Mouse (Mus musculus) CH12.LX (cell line): ENCODE measurements at regions not wholly inside any gene's neighbourhood (a gene's known extent, or its start where the extent isn't known, plus 50 kb on each side); places are given as distances from the start of the nearest gene placed in this dataset.

ENCODE experiments used
- DNase-seq: peaks from one replicate; pipeline ENCODE4 v3.0.0-alpha.2; 2013; ENCODE audit errors: extremely low read depth
- H3K27ac ChIP-seq: 2 replicates; pipeline ENCODE4 v1.5.1; 2012; ENCODE audit warnings: low read depth, mild to moderate bottlenecking, control low read depth, moderate library complexity; ENCODE audit not compliant: insufficient read depth
- H3K27me3 ChIP-seq: replicated peaks from 2 replicates; pipeline ENCODE3; 2012; ENCODE audit warnings: inconsistent platforms
- H3K36me3 ChIP-seq, 2 experiments: replicated peaks in 1 of 2; 2 replicates each; pipeline versions ENCODE3 to v1.6.1; 2012; ENCODE audit warnings: inconsistent platforms in 1 of 2, low read length in 1 of 2, mild to moderate bottlenecking in 1 of 2, mixed read lengths in 1 of 2, moderate library complexity in 1 of 2; ENCODE audit not compliant: control insufficient read depth in 1 of 2, insufficient read depth in 1 of 2
- H3K4me1 ChIP-seq, 2 experiments: 2 replicates each; pipeline ENCODE4 v1.6.1; 2012; ENCODE audit warnings: inconsistent platforms in 1 of 2, moderate library complexity in 1 of 2; ENCODE audit not compliant: insufficient read depth in 2 of 2, control insufficient read depth in 1 of 2
- H3K4me2 ChIP-seq: 2 replicates; pipeline ENCODE4 v1.6.1; 2012; ENCODE audit warnings: low read depth, mild to moderate bottlenecking, control low read depth; ENCODE audit not compliant: poor library complexity, insufficient read depth, severe bottlenecking
- H3K4me3 ChIP-seq, 3 experiments: fragments of 150-350 bp in 1 of 3; sonication (generic) in 1 of 3; replicated peaks in 1 of 3; 2 replicates each; pipeline versions ENCODE3 to v1.5.1; 2011 to 2012; ENCODE audit warnings: low read depth in 2 of 3, low read length in 2 of 3, mild to moderate bottlenecking in 2 of 3, moderate library complexity in 2 of 3, control low read depth in 1 of 3, improper control_type of control experiment in 1 of 3, inconsistent platforms in 1 of 3, mixed read lengths in 1 of 3; ENCODE audit not compliant: poor library complexity in 1 of 3
- H3K79me2 ChIP-seq: replicated peaks from 2 replicates; pipeline ENCODE4 v1.6.1; 2012; ENCODE audit warnings: mild to moderate bottlenecking, moderate library complexity; ENCODE audit not compliant: control insufficient read depth, poor library complexity, insufficient read depth, severe bottlenecking; ENCODE audit errors: extremely low read depth
- H3K9ac ChIP-seq: 2 replicates; pipeline ENCODE4 v1.6.1; 2012; ENCODE audit warnings: low read depth, mild to moderate bottlenecking, control low read depth, moderate library complexity; ENCODE audit not compliant: insufficient read depth
- H3K9me3 ChIP-seq: replicated peaks from 2 replicates; pipeline ENCODE3; 2012; ENCODE audit warnings: low read length, inconsistent platforms, mixed read lengths
- BHLHE40 ChIP-seq: IDR thresholded peaks from 2 replicates; pipeline ENCODE4 v1.6.1; 2011; ENCODE audit warnings: mild to moderate bottlenecking, low read depth, low read length, improper control_type of control experiment
- CHD1 ChIP-seq: IDR thresholded peaks from 2 replicates; pipeline ENCODE4 v1.6.1; 2012; ENCODE audit warnings: low read depth, low read length, improper control_type of control experiment, inconsistent platforms
- CHD2 ChIP-seq: IDR thresholded peaks from 2 replicates; pipeline ENCODE4 v1.6.1; 2011; ENCODE audit warnings: low read length, improper control_type of control experiment
- CTCF ChIP-seq, 2 experiments: IDR thresholded peaks in 1 of 2; conservative IDR thresholded peaks in 1 of 2; 2 replicates each; pipeline ENCODE4 v1.5.1; 2011 to 2012; ENCODE audit warnings: low read depth in 2 of 2, low read length in 2 of 2, improper control_type of control experiment in 1 of 2, inconsistent platforms in 1 of 2, mild to moderate bottlenecking in 1 of 2, moderate library complexity in 1 of 2
- E2F4 ChIP-seq: IDR thresholded peaks from 2 replicates; pipeline ENCODE4 v1.6.1; 2011; ENCODE audit warnings: low read depth, low read length, improper control_type of control experiment; ENCODE audit not compliant: insufficient replicate concordance
- EP300 ChIP-seq: IDR thresholded peaks from 2 replicates; pipeline ENCODE4 v1.6.1; 2011; ENCODE audit warnings: low read length, improper control_type of control experiment
- ETS1 ChIP-seq: conservative IDR thresholded peaks from 2 replicates; pipeline ENCODE4 v1.6.1; 2012; ENCODE audit warnings: low read depth, mild to moderate bottlenecking, inconsistent platforms, low read length, improper control_type of control experiment, moderate library complexity
- GABPA ChIP-seq: IDR thresholded peaks from 2 replicates; pipeline ENCODE4 v1.6.1; 2012; ENCODE audit warnings: low read depth, low read length, improper control_type of control experiment, inconsistent platforms; ENCODE audit not compliant: insufficient replicate concordance
- HCFC1 ChIP-seq: IDR thresholded peaks from 2 replicates; pipeline ENCODE4 v1.6.1; 2012; ENCODE audit warnings: low read depth, mild to moderate bottlenecking, inconsistent platforms, low read length, improper control_type of control experiment
- IRF4 ChIP-seq: IDR thresholded peaks from 2 replicates; pipeline ENCODE4 v1.6.1; 2014; ENCODE audit warnings: low read depth, mild to moderate bottlenecking, inconsistent platforms, low read length, improper control_type of control experiment
- JUN ChIP-seq: IDR thresholded peaks from 2 replicates; pipeline ENCODE4 v1.6.1; 2011; ENCODE audit warnings: low read depth, mild to moderate bottlenecking, low read length, improper control_type of control experiment, moderate library complexity; ENCODE audit not compliant: insufficient read depth
- MAX ChIP-seq: IDR thresholded peaks from 2 replicates; pipeline ENCODE4 v1.6.1; 2011; ENCODE audit warnings: low read length, improper control_type of control experiment
- MAZ ChIP-seq: IDR thresholded peaks from 2 replicates; pipeline ENCODE4 v1.6.1; 2012; ENCODE audit warnings: low read depth, mild to moderate bottlenecking, inconsistent platforms, low read length, improper control_type of control experiment, moderate library complexity
- MEF2A ChIP-seq: IDR thresholded peaks from 2 replicates; pipeline ENCODE4 v1.6.1; 2014; ENCODE audit warnings: low read depth, mild to moderate bottlenecking, inconsistent platforms, low read length, improper control_type of control experiment, borderline replicate concordance
- MXI1 ChIP-seq: IDR thresholded peaks from 2 replicates; pipeline ENCODE4 v1.6.1; 2011; ENCODE audit warnings: mild to moderate bottlenecking, low read depth, low read length, improper control_type of control experiment
- NELFE ChIP-seq: IDR thresholded peaks from 2 replicates; pipeline ENCODE4 v1.6.1; 2011; ENCODE audit warnings: low read depth, low read length, improper control_type of control experiment
- PAX5 ChIP-seq: IDR thresholded peaks from 2 replicates; pipeline ENCODE4 v1.6.1; 2012; ENCODE audit warnings: low read length, inconsistent platforms, mixed read lengths
- POLR2AphosphoS2 ChIP-seq: IDR thresholded peaks from 2 replicates; pipeline ENCODE4 v1.6.1; 2011; ENCODE audit warnings: low read depth, low read length, improper control_type of control experiment
- RAD21 ChIP-seq: IDR thresholded peaks from 2 replicates; pipeline ENCODE4 v1.6.1; 2011; ENCODE audit warnings: low read depth, mild to moderate bottlenecking, low read length, improper control_type of control experiment, moderate library complexity
- RCOR1 ChIP-seq: conservative IDR thresholded peaks from 2 replicates; pipeline ENCODE4 v1.6.1; 2012; ENCODE audit warnings: low read depth, mild to moderate bottlenecking, inconsistent platforms, low read length, improper control_type of control experiment
- SIN3A ChIP-seq: IDR thresholded peaks from 2 replicates; pipeline ENCODE4 v1.6.1; 2012; ENCODE audit warnings: low read length, improper control_type of control experiment, inconsistent platforms
- TCF12 ChIP-seq: IDR thresholded peaks from 2 replicates; pipeline ENCODE4 v1.6.1; 2014; ENCODE audit warnings: low read depth, mild to moderate bottlenecking, inconsistent platforms, low read length, improper control_type of control experiment
- UBTF ChIP-seq: IDR thresholded peaks from 2 replicates; pipeline ENCODE4 v1.6.1; 2012; ENCODE audit warnings: low read depth, mild to moderate bottlenecking, inconsistent platforms, low read length, improper control_type of control experiment, moderate library complexity
- USF1 ChIP-seq: IDR thresholded peaks from 2 replicates; pipeline ENCODE4 v1.6.1; 2014; ENCODE audit warnings: low read depth, mild to moderate bottlenecking, inconsistent platforms, low read length, improper control_type of control experiment
- USF2 ChIP-seq: conservative IDR thresholded peaks from 2 replicates; pipeline ENCODE4 v1.6.1; 2011; ENCODE audit warnings: low read depth, low read length, improper control_type of control experiment
- ZC3H11A ChIP-seq: IDR thresholded peaks from 2 replicates; pipeline ENCODE4 v1.6.1; 2012; ENCODE audit warnings: low read depth, mild to moderate bottlenecking, inconsistent platforms, low read length, improper control_type of control experiment
- ZKSCAN1 ChIP-seq: IDR thresholded peaks from 2 replicates; pipeline ENCODE4 v1.6.1; 2012; ENCODE audit warnings: low read depth, inconsistent platforms, low read length, improper control_type of control experiment, borderline replicate concordance
- ZMIZ1 ChIP-seq: IDR thresholded peaks from 2 replicates; pipeline ENCODE4 v1.6.1; 2012; ENCODE audit warnings: low read depth, mild to moderate bottlenecking, inconsistent platforms, low read length, improper control_type of control experiment
- ZNF384 ChIP-seq: IDR thresholded peaks from 2 replicates; pipeline ENCODE4 v1.6.1; 2012; ENCODE audit warnings: low read depth, low read length, improper control_type of control experiment, inconsistent platforms
- dilution Hi-C: fragments of 300-500 bp; cut with MboI; formaldehyde crosslinking; loops from 2 replicates; pipeline ENCODE4 v1.14.3; 2020; ENCODE audit warnings: low sequenced_read_pairs; ENCODE audit not compliant: extremely low pct_unique_long_range_greater_than_20kb, extremely low pct_ligation_motif_present
- in situ Hi-C: fragments of 300-500 bp; cut with MboI; formaldehyde crosslinking; loops from 3 replicates; pipeline ENCODE4 v1.14.3; 2019; ENCODE audit warnings: low sequenced_read_pairs, low pct_ligation_motif_present, low pct_unique_long_range_greater_than_20kb, mixed read lengths

DNA sequence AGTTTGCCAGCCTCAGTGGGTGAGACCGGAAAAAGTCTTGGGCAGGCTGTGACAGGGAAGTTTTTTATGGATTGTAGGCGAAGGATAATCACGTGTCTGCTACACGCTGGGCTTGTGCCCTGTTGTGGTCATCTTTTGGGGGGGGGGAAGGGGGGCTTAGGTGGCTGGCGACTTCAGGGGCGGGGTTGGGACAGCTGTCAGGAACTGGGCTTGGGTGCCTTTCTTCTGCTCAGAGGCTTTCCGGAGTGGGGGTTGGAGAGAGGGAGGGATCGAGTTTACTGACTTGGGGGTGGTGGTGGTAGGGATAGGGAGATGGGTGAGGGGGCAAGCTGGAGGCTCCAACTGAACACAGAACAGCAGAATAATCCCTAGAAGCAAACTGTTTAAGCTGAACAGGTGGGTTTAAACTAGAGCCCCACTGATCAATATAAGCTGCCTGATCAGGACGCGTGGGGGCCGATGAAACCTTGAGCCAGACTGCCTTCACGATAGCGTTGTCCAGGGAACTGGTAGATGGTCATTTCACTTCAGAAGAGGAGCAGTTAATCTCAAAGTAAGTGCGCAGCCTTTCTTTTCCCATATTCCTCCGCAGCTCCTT is 103.6 kb downstream of the Nucb2 start:
- H3K9ac ChIP-seq, result peak overlapping the region; percentile 35; the same call in 1 of the 2 replicates
- dilution Hi-C loops, result no loop called here
- H3K27ac ChIP-seq, result no peak overlapping the region
- H3K9me3 ChIP-seq, result no peaks in the 10 kb centered on the region
- peak overlapping the region in 1 of 3 experiments; percentile 25 for H3K4me3 ChIP-seq
- H3K27me3 ChIP-seq, result no peaks in the 10 kb centered on the region
- H3K4me1 ChIP-seq, result peaks cover 9 to 28% of the 10 kb centered on the region in 2 experiments
- H3K36me3 ChIP-seq, result no peaks in the 10 kb centered on the region
- H3K4me2 ChIP-seq, result peak overlapping the region; percentile 91
- DNase-seq, result no peak
- H3K79me2 ChIP-seq, result no peaks in the 10 kb centered on the region
- TF ChIP-seq USF1 (no peak), JUN (no peak), GABPA (no peak), IRF4 (no peak), UBTF (no peak), EP300 (no peak), MEF2A (no peak), CTCF (conservative IDR thresholded peaks at IDR 0.05 in 1 of 2, IDR thresholded peaks at IDR 0.05 in 1 of 2; ENCODE audit: low read depth in 2 of 2, low read length in 2 of 2) (no peak), ZKSCAN1 (no peak), POLR2AphosphoS2 (no peak), PAX5 (no peak), RCOR1 (no peak), ZMIZ1 (no peak), MAX (no peak), CHD1 (no peak)
- in situ Hi-C loops, result loop anchor here (5.0 to 25.0 kb wide), 5 partner anchors 75 to 470 kb away; partner anchors contain the start of gene Rps13

DNA sequence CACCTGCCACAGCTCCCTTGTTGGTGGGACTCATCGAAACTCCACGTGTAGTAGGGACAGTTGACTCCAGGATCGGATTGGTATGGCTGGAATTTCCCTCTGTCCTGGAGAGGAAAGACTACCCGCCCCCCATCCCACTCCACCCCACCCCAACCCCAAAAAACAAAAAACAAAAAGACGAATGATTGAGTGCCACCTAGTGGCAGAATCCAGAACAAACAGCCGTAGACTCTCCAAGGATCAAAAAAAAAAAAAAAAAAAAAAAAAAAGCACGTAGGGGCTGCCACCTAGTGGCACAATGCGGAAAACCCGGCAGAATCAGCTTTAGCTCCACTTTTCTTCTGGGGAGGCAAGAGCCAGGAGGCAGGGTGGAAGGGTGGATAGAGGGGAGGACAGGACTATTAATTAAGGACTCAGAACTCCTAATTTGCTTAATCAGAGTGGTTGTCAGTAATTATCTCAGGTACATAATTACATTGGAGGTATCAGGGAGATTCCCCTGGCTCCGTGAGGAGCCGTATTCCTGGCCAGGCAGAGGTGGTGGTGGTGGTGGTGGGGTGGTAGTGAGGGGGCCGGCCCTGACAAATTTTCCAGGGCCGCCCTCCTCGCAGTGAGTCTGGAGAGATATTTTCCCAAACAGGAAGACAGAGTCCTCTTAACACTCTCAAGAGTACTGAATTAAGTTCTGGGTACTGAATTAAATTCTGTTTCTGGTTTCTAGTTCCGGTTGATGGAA is 104.3 kb downstream of the Nucb2 start:
- Histone ChIP-seq H3K9me3 (no peaks in the 10 kb centered on the region), H3K4me2 (peak overlapping the region; percentile 91), H3K4me1 (peaks cover 7 to 21% of the 10 kb centered on the region in 2 experiments), H3K4me3 (peak overlapping the region in 1 of 3 experiments; percentile 25), H3K27ac (no peak overlapping the region), H3K9ac (no peak overlapping the region), H3K79me2 (no peaks in the 10 kb centered on the region), H3K27me3 (no peaks in the 10 kb centered on the region), H3K36me3 (no peaks in the 10 kb centered on the region)
- in situ Hi-C loops, result loop anchor here (5.0 to 25.0 kb wide), 5 partner anchors 76 to 471 kb away; partner anchors contain the start of gene Rps13
- dilution Hi-C loops, result no loop called here
- DNase-seq, result peak; percentile 73
- peak; percentile 71 for TF ChIP-seq MAZ
- no peak for TF ChIP-seq ETS1
- no peak for TF ChIP-seq USF2
- peak; percentile 79 for TF ChIP-seq RAD21
- TF ChIP-seq ZC3H11A, result peak; percentile 64
- peak; percentile 50 for TF ChIP-seq HCFC1
- TF ChIP-seq RCOR1, result no peak
- TF ChIP-seq JUN, result no peak
- TF ChIP-seq IRF4, result peak; percentile 56; the same call in 1 of the 2 replicates
- TF ChIP-seq E2F4, result no peak
- TF ChIP-seq MXI1, result 0 out of 2 replicates have a peak, but pooled peaks have one; percentile 21
- TF ChIP-seq NELFE, result peak; percentile 64; the same call in 1 of the 2 replicates
- peak; percentile 81; the same call in 1 of the 2 replicates for TF ChIP-seq UBTF
- TF ChIP-seq SIN3A, result peak; percentile 34; the same call in 1 of the 2 replicates
- peak; percentile 43; the same call in 1 of the 2 replicates for TF ChIP-seq TCF12
- TF ChIP-seq CHD2, result no peak
- TF ChIP-seq CHD1, result no peak
- TF ChIP-seq BHLHE40, result peak; percentile 20; the same call in 1 of the 2 replicates
- peak; percentile 100 for TF ChIP-seq ZNF384
